Mouse (Mus musculus) myocyte (in vitro differentiated cells): ENCODE measurements around the gene Fam216a.

ENCODE experiments used
- E2F4 ChIP-seq: IDR thresholded peaks from one replicate; pipeline ENCODE4 v1.6.1; 2011; ENCODE audit warnings: mild to moderate bottlenecking, control low read depth, moderate library complexity; ENCODE audit not compliant: insufficient read depth
- MYOD1 ChIP-seq, 3 experiments: IDR thresholded peaks; one replicate each; pipeline ENCODE4 v1.6.1; 2011; ENCODE audit warnings: control low read depth in 2 of 3, low read depth in 2 of 3, mild to moderate bottlenecking in 2 of 3, moderate library complexity in 1 of 3; ENCODE audit not compliant: insufficient read length in 2 of 3, control insufficient read depth in 1 of 3
- POLR2A ChIP-seq: IDR thresholded peaks from one replicate; pipeline ENCODE4 v1.6.1; 2011; ENCODE audit warnings: low read depth, mild to moderate bottlenecking, control low read depth, moderate library complexity; ENCODE audit not compliant: insufficient read length
- REST ChIP-seq: IDR thresholded peaks from one replicate; pipeline ENCODE4 v1.6.1; 2011; ENCODE audit warnings: mild to moderate bottlenecking, control low read depth, moderate library complexity; ENCODE audit not compliant: insufficient read depth, insufficient read length
- USF1 ChIP-seq: IDR thresholded peaks from one replicate; pipeline ENCODE4 v1.6.1; 2011; ENCODE audit warnings: low read depth, mild to moderate bottlenecking, control low read depth, moderate library complexity

DNA sequence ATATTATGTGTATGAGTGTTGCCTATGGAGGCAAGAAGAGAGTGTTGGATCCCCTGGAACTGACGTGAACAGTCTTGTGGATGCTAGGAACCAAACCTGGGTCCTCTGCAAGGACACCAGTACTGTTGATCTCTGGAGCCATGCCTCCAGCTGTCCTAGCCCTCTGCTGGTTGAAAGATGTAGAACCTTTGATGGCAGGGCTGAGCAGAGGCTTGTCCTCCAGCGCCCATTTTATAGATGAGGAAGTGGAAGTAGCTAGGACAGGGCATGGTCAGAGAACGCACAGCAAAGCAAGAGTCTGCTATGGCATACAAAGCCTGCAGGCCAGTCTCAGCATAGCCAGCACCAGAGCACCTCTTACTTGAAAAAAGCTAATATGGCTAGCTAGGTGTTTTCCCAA is 54.1 kb downstream of the Fam216a start:
- TF ChIP-seq POLR2A (no peak), E2F4 (no peak), REST (no peak), USF1 (no peak), MYOD1 (IDR thresholded peaks at IDR 0.05; ENCODE audit: control insufficient read depth in 1 of 3, insufficient read length in 2 of 3, low read depth in 2 of 3) (no peak)
